Mouse (Mus musculus): ENCODE measurements around the gene Sec16b.

Gene Sec16b

GRCm38 (mm10) chr1:157558145-157558544 is 51.6 kb downstream of the Sec16b start:
- DNase-seq (ENCODE audit: low read depth): no peak

DNA sequence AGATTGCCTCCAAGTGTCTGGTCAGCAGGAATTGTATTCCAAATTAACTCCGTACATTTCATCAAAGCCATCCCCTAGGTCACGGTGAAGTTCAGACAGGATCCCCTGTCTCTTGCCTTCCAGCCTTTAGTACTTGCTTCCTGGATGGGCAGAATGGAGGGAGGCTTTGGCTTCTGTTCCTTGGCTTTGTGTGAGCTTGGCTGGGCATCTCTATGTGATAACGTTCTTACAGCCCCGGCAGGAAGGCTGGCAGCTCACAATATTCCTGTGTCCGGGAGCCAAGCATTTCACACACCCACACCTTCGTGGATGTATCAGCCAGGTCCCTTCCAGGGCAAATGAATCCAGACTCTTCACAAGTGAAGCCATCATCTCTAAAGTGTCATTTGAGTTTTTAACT is 53.5 kb downstream of the Sec16b start:
- DNase-seq (ENCODE audit: low read depth): no peak

- DNase-seq (ENCODE audit: low read depth): no peak
Measured at GRCm38 (mm10) chr1:157560654-157561386, 54.3 kb downstream of the Sec16b start.

GRCm38 (mm10) chr1:157567819-157568218 is 61.3 kb downstream of the Sec16b start:
- no peak for DNase-seq (ENCODE audit: low read depth)

- no peak for DNase-seq (ENCODE audit: low read depth)
Measured at GRCm38 (mm10) chr1:157569263-157570090, 62.9 kb downstream of the Sec16b start.

GRCm38 (mm10) chr1:157575316-157575715 is 68.8 kb downstream of the Sec16b start:
- DNase-seq (ENCODE audit: low read depth): no peak

DNA sequence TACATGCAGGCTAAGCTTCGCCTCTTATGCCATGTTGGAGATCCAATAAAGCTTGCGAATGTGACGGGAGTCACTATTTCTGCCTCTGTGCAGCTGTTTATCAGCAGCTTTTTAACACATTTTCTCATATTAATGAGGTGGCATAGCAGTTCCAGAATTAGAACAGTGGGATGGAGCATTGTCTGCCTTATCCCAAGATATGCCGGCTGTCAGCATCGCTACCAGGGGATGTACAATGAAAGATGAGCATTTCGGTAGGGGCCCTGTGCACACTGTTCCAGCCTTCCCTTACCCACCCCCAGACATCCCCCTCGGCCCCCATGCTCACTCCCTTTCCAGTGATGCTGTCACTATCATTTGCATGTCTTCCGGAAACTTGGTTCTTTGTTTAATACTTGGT is 71.8 kb downstream of the Sec16b start:
- no peak for DNase-seq (ENCODE audit: low read depth)

DNA sequence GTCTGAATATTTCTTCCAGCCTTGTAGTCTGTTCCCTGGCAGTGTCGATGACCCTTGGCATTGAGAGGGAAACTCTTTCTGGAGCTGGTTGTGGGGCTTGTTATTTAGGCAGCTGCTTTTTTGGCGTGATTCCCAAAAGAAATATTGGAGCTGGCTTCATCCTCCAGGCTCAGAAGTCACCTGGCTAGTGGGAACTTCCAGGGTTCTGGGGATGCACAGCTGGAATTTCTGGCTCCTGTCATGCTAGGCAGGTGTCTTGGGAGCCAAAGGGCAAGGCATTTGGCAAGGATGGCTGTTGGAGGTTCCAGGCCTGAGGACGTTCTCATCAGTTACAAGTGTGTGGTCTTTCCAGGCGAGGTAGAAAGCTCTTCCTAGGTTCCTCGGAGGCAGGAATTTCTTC is 80.0 kb downstream of the Sec16b start:
- DNase-seq (ENCODE audit: low read depth): no peak

DNA sequence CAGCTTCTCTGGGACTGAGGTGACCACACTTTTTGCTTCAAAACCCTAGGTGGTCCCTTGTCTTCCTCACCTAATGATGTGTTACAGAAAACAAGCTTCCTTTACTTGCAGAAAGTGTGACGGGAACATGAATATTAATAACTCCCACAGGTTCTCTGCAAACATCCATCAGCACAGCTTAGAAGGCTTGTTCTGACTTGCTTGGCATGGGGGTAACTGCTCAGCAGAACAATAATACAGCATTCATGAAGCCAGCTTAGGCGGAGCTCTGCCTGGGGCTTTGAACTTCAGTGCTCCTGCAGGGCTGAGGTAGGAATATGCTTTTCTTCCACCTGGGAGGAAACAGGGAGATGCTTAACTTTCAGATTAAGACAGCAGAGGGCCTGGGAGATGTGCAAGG is 85.5 kb downstream of the Sec16b start:
- no peak for DNase-seq (ENCODE audit: low read depth)

DNA sequence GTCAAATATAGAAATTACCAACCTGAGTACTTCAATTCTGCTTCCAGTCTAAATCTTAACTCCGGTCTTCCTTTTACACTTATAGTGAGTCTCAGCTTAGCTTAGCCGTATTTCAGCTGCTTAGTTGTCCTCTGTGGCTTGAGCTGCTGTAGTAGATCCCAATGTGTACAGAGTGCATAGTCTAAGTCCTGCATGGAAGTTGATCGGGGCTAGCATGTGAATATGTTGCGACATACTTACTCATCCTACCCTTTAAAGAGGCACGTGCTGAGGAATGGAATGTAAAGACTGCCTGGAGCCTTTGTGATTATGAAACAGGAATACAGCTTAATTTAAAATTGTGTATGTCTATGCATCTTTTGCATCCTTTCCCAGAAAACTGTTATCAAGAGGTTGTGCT is 88.0 kb downstream of the Sec16b start:
- DNase-seq (ENCODE audit: low read depth): no peak

- DNase-seq (ENCODE audit: low read depth): no peak
Measured at GRCm38 (mm10) chr1:157595165-157595564, 88.6 kb downstream of the Sec16b start.

DNA sequence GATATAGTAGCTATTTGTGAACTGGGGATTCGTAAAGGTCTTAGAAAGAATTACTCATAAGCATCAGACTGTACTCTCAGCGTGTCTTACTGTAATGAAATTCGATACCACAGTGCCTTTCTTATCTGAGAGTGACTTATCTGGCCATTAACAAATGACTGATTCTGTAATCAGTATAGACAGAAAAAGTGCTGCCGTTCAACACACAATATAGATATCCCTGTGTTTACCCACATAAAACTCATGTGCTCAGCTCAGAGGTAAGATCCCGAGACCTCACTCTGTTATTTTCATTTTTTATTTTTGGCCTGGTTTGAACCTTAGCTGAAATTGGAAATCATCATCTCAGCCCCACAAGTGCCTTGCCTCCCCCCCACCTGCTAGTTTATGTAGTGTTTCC is 98.0 kb downstream of the Sec16b start:
- DNase-seq (ENCODE audit: low read depth): no peak

All from c-Kit-positive CD71-positive TER-119-negative erythroid progenitor cells, embryonic 14.5 days (primary cell).